Mouse (Mus musculus) embryonic fibroblast, embryonic 13.5 days (primary cell): ENCODE results near the gene Hoxb3.

Experiments used
- CTCF ChIP-seq: IDR thresholded peaks from 2 replicates; pipeline ENCODE4 v1.5.1; 2011; ENCODE audit warnings: mild to moderate bottlenecking, control low read depth, low read length, moderate library complexity, borderline replicate concordance; ENCODE audit not compliant: insufficient read depth
- POLR2A ChIP-seq: IDR thresholded peaks from 2 replicates; pipeline ENCODE4 v1.6.1; 2011; ENCODE audit warnings: low read depth, mild to moderate bottlenecking, control low read depth, low read length, moderate library complexity

DNA sequence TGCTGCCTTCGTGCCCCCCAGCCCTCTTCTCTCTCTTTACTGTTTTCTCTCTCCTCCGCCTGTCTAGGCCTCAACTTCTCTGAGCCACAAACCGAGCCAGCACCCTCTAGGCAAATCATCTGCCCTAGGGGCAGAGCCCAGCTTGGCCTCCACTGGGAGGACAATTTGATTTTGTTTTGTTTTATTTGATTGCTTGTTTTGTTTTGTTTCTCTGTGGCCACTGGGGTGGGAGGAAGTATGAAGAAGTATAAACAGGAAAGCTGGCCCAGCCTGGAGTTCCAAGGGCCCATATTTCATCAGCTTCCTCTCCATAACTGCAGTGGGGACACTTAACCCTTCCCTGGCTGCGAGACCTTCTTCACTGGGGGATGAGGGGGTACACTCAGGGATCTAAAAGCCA, 13.8 kb upstream of the Hoxb3 start:
- no peak for TF ChIP-seq CTCF
- TF ChIP-seq POLR2A, result no peak
